Mouse (Mus musculus) heart, postnatal 0 days (tissue): ENCODE measurements around the gene Hspg2.

Experiments
- CTCF ChIP-seq: IDR thresholded peaks from 2 replicates; pipeline ENCODE4 v1.5.1; 2016; ENCODE audit warnings: antibody characterized with exemption, control low read depth, low read depth
- EP300 ChIP-seq: IDR thresholded peaks from 2 replicates; pipeline ENCODE4 v1.6.1; 2016; ENCODE audit warnings: antibody characterized with exemption, low read depth

DNA sequence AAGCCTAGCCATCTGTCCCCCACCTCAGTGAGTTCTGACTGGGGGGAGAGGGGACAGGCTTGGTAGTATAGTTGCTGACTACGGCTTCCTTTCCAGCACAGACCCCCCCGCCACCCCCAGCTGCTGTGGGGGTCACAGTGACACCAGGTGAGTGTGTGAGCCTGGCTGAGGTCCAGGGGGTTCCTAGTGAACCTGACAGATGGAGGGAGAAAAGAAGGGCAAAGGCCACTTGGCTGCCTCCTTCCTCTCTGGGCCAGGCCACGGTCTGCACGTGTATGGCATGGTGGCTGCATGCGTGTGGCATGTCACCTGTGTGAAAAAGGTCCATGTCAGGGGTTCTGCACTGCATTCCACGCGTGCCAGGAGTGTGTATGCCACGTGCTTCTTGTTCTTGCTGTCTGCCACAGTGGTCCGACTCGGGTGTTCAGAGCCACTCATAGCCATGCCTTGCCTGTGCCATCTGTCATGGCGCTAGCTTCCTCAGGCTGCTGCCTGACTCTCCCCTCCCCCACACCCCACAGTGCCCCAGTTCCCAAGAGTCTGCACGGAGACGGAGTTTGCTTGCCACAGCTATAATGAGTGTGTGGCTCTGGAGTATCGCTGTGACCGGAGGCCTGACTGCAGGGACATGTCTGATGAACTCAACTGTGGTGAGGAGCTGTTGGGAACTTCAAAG lies 41.6 kb downstream of the Hspg2 start:
- TF ChIP-seq CTCF: no peak
- TF ChIP-seq EP300: no peak
